ENCODE assay signal across 9 mouse cellular contexts in the genomic region with DNA sequence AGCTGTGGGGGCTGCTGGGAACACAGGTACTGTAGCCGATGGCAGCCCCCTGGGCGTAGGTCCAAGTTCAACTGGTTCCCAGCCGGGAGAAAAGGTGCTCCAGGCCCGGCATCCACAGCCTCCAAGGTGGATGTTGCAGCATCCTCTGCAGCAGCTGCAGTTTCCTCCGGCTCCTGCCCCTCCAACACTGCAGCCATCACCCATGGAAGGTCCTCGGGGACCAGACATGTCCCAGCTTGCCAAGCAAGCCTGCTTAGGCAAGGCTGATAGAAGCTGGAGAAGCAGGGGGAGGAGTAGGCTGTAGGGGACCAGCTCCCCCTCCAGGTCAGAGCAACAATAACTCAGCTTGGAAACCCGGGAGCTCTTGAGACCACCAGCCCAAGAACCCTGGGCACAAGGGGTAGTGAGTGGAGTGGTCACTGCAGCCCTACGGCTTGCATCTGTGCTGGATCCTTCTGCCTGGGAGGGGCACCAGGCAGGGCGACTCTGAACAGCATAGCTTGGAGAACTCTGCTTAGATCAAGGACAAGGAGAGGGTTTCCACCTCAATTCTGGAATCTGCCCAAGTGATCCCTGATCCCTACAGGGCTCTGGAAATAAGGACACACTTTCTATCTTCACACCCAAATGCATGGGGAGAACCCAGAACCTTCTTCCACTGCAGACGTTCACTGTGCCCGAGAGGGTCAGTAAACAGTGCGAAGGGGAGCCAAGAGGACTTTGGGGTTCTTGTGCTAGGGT. TPM values are rescaled to one million over a fixed set of nuclear protein-coding genes. Genes with fewer than 3 reads are reported as not detected.
DNase-seq lines count a peak whose midpoint lies in the region; ATAC-seq lines count a peak whose summit lies in the region.
"Had no signal": no experiment of that assay in that cellular context is flagged by ENCODE, and none has a peak within 500 bp of the region (broad histone marks: within the 10 kb centered on the region; RNA-seq: fewer than 3 reads in every experiment).

No protein-coding gene starts in this region.

- H3K4me1 ChIP-seq in limb, embryonic 15.5 days = peaks cover 39% of the 10 kb centered on the region

- H3K27ac ChIP-seq in limb, embryonic 15.5 days = peak overlapping the region; percentile 62

- H3K4me2 ChIP-seq in limb, embryonic 15.5 days = peak overlapping the region; percentile 81

- DNase-seq in cerebellum, adult 11 months = peak; percentile 39
- peak; percentile 35 for DNase-seq in urinary bladder, adult 2 months (ENCODE audit: low spot score)
- DNase-seq in urinary bladder, postnatal 25 days (ENCODE audit: low spot score) = no peak
- peak; percentile 73 for DNase-seq in retina, embryonic 14.5 days (ENCODE audit: low spot score)
- no peak for DNase-seq in layer of hippocampus, adult 18-20 months (ENCODE audit: low spot score in 2 of 2)

- H3K9me3 ChIP-seq in limb, embryonic 15.5 days = no peaks in the 10 kb centered on the region

- no peak for ATAC-seq in cerebellum, adult (ENCODE audit: insufficient number of reproducible peaks, low FRiP score, low TSS enrichment)
- peak; percentile 33 for ATAC-seq in granulocyte monocyte progenitor cell, adult 5-6 weeks (replicated peaks; ENCODE audit: poor library complexity, severe bottlenecking)
- ATAC-seq in limb, embryonic 15.5 days (ENCODE audit: insufficient number of reproducible peaks, low FRiP score, low TSS enrichment, low read depth) = no peak

- peaks cover 33% of the 10 kb centered on the region for H3K36me3 ChIP-seq in limb, embryonic 15.5 days

- peak overlapping the region; percentile 44 for H3K9ac ChIP-seq in limb, embryonic 15.5 days

- H3K27me3 ChIP-seq in limb, embryonic 15.5 days = no peaks in the 10 kb centered on the region

- 16% methylated on average over 12 of the region's 12 CpGs for WGBS in limb, embryonic 15.5 days

- H3K4me3 ChIP-seq in limb, embryonic 15.5 days = peak overlapping the region; percentile 45

RNA-seq across cellular contexts. Expression of a gene that starts 0.6 kb away (rescaled TPM):
- 4.7 and 4.8 TPM in 2 replicates for polyA plus RNA-seq in urinary bladder, adult 2 months (2012; rRNA removed)
- 33.2 and 45.1 TPM in 2 replicates for total RNA-seq in granulocyte monocyte progenitor cell, adult 5-6 weeks (2014; fragmentation: Nextera tagmentation)
- total RNA-seq in granulocyte monocyte progenitor cell, adult 5-6 weeks (2017) = 10.5 and 16.4 TPM in 2 replicates
- polyA plus RNA-seq in limb, embryonic 15.5 days (2015; fragmentation: Nextera tagmentation; extraction: Ambion mirVana) = 8.8 and 9.8 TPM in 2 replicates
- 1 to 10 TPM in 1 of 2 experiments, under 1 TPM in 1; 0.69 to 1.1 TPM for total RNA-seq in layer of hippocampus, adult 18-20 months (2021)

RNA-seq across cellular contexts. Expression of a gene that starts 3.9 kb away (rescaled TPM):
- polyA plus RNA-seq in urinary bladder, adult 2 months (2012; rRNA removed) = 1,171 and 1,507 TPM in 2 replicates
- 2,601 and 5,139 TPM in 2 replicates for total RNA-seq in granulocyte monocyte progenitor cell, adult 5-6 weeks (2014; fragmentation: Nextera tagmentation)
- 2,496 and 4,245 TPM in 2 replicates for total RNA-seq in granulocyte monocyte progenitor cell, adult 5-6 weeks (2017)
- polyA plus RNA-seq in limb, embryonic 15.5 days (2015; fragmentation: Nextera tagmentation; extraction: Ambion mirVana) = 1,100 and 1,341 TPM in 2 replicates
- 100 to 1,000 TPM; 557 to 573 TPM for total RNA-seq in layer of hippocampus, adult 18-20 months (2021)

RNA-seq across cellular contexts. Expression of a gene that starts 5.6 kb away (rescaled TPM):
- 42.0 and 55.2 TPM in 2 replicates for polyA plus RNA-seq in urinary bladder, adult 2 months (2012; rRNA removed)
- total RNA-seq in granulocyte monocyte progenitor cell, adult 5-6 weeks (2014; fragmentation: Nextera tagmentation) = 18.8 and 36.2 TPM in 2 replicates
- total RNA-seq in granulocyte monocyte progenitor cell, adult 5-6 weeks (2017) = 4.3 and 4.9 TPM in 2 replicates
- 28.8 and 29.5 TPM in 2 replicates for polyA plus RNA-seq in limb, embryonic 15.5 days (2015; fragmentation: Nextera tagmentation; extraction: Ambion mirVana)
- 100 to 1,000 TPM; 319 to 320 TPM for total RNA-seq in layer of hippocampus, adult 18-20 months (2021)

RNA-seq across cellular contexts. Expression of a gene that starts 11.7 kb away (rescaled TPM):
- polyA plus RNA-seq in urinary bladder, adult 2 months (2012; rRNA removed) = 108 and 133 TPM in 2 replicates
- total RNA-seq in granulocyte monocyte progenitor cell, adult 5-6 weeks (2014; fragmentation: Nextera tagmentation) = 93.9 and 97.0 TPM in 2 replicates
- total RNA-seq in granulocyte monocyte progenitor cell, adult 5-6 weeks (2017) = 19.0 and 35.1 TPM in 2 replicates
- polyA plus RNA-seq in limb, embryonic 15.5 days (2015; fragmentation: Nextera tagmentation; extraction: Ambion mirVana) = 16.9 and 23.6 TPM in 2 replicates
- 10 to 100 TPM; 29.9 to 35.6 TPM for total RNA-seq in layer of hippocampus, adult 18-20 months (2021)

RNA-seq across cellular contexts. Expression of a gene that starts 14.0 kb away (rescaled TPM):
- polyA plus RNA-seq in urinary bladder, adult 2 months (2012; rRNA removed) = 1.3 and 3.4 TPM in 2 replicates
- total RNA-seq in granulocyte monocyte progenitor cell, adult 5-6 weeks (2014; fragmentation: Nextera tagmentation) = not detected in 2 replicates
- not detected in 2 replicates for total RNA-seq in granulocyte monocyte progenitor cell, adult 5-6 weeks (2017)
- 1.1 and 1.9 TPM in 2 replicates for polyA plus RNA-seq in limb, embryonic 15.5 days (2015; fragmentation: Nextera tagmentation; extraction: Ambion mirVana)
- 100 to 1,000 TPM; 265 to 270 TPM for total RNA-seq in layer of hippocampus, adult 18-20 months (2021)
- total RNA-seq: neutrophil, adult 5-6 weeks had no signal

Comparison
In these comparisons a context has a peak if more than half of its experiments do, and no peak if none do; other contexts are left out.
1. DNase-seq: peak in cerebellum, adult 11 months (single experiment), urinary bladder, adult 2 months (single experiment) and retina, embryonic 14.5 days (single experiment); none in urinary bladder, postnatal 25 days (single experiment) and layer of hippocampus, adult 18-20 months (0 of 2).
2. RNA of a gene that starts 0.6 kb away (total RNA-seq): 10.5 to 45.1 TPM in granulocyte monocyte progenitor cell, adult 5-6 weeks; 0.69 to 1.1 TPM in layer of hippocampus, adult 18-20 months; every median in the first group is over 4 times any median in the second.
3. RNA of a gene that starts 3.9 kb away (total RNA-seq): 2,496 to 5,139 TPM in granulocyte monocyte progenitor cell, adult 5-6 weeks; 557 to 573 TPM in layer of hippocampus, adult 18-20 months; every median in the first group is over 4 times any median in the second.
4. RNA of a gene that starts 5.6 kb away (total RNA-seq): 319 to 320 TPM in layer of hippocampus, adult 18-20 months; 4.3 to 36.2 TPM in granulocyte monocyte progenitor cell, adult 5-6 weeks; every median in the first group is over 4 times any median in the second.